Mouse (Mus musculus): Measurements from ENCODE around the gene Ubp1. TPM values are rescaled to one million over a fixed set of nuclear protein-coding genes. Genes with fewer than 3 reads are reported as not detected.

The Ubp1 gene
- total and polyA plus RNA-seq, 3 experiments, result 42.0 to 73.4 (median 51.1) TPM

- DNase-seq (ENCODE audit: extremely low read depth), result no peak
- in situ Hi-C loops (cut with MboI; ENCODE audit: low pct_ligation_motif_present, low pct_unique_long_range_greater_than_20kb, low sequenced_read_pairs), result no loop called here
- H3K36me3 ChIP-seq (replicated peaks in 1 of 2; ENCODE audit: control insufficient read depth in 1 of 2, insufficient read depth in 1 of 2, low read length in 1 of 2), result peaks cover 45 to 90% of the 10 kb centered on the region in 2 experiments
- no peak overlapping the region for H3K4me2 ChIP-seq (ENCODE audit: insufficient read depth, low read depth, poor library complexity, severe bottlenecking)
- no peak overlapping the region for H3K27ac ChIP-seq (ENCODE audit: insufficient read depth, low read depth)
- no peak overlapping the region for H3K9ac ChIP-seq (ENCODE audit: insufficient read depth, low read depth)
- H3K4me3 ChIP-seq (replicated peaks in 1 of 3; ENCODE audit: low read depth in 2 of 3, low read length in 2 of 3, poor library complexity in 1 of 3), result no peak overlapping the region
- no peaks in the 10 kb centered on the region for H3K4me1 ChIP-seq (ENCODE audit: control insufficient read depth in 1 of 2, insufficient read depth in 2 of 2)
- H3K79me2 ChIP-seq (replicated peaks; ENCODE audit: control insufficient read depth, extremely low read depth, insufficient read depth, poor library complexity, severe bottlenecking), result peaks cover 5% of the 10 kb centered on the region
- no peaks in the 10 kb centered on the region for H3K9me3 ChIP-seq (replicated peaks; ENCODE audit: low read length)
- dilution Hi-C loops (cut with MboI; ENCODE audit: extremely low pct_ligation_motif_present, extremely low pct_unique_long_range_greater_than_20kb, low sequenced_read_pairs), result no loop called here
- TF ChIP-seq HCFC1 (IDR thresholded peaks at IDR 0.05; ENCODE audit: low read depth, low read length) (no peak), ZMIZ1 (IDR thresholded peaks at IDR 0.05; ENCODE audit: low read depth, low read length) (no peak), MXI1 (IDR thresholded peaks at IDR 0.05; ENCODE audit: low read depth, low read length) (no peak), USF1 (IDR thresholded peaks at IDR 0.05; ENCODE audit: low read depth, low read length) (no peak), MEF2A (IDR thresholded peaks at IDR 0.05; ENCODE audit: borderline replicate concordance, low read depth, low read length) (no peak), MAZ (IDR thresholded peaks at IDR 0.05; ENCODE audit: low read depth, low read length) (no peak)
- H3K27me3 ChIP-seq (replicated peaks), result no peaks in the 10 kb centered on the region
These were observed 27.0 kb downstream of the Ubp1 start for GRCm38 (mm10) chr9:113957777-113958176.

GRCm38 (mm10) chr9:113963718-113964117 lies 33.0 kb downstream of the Ubp1 start:
- Histone ChIP-seq H3K4me2 (ENCODE audit: insufficient read depth, low read depth, poor library complexity, severe bottlenecking) (no peak overlapping the region), H3K36me3 (replicated peaks in 1 of 2; ENCODE audit: control insufficient read depth in 1 of 2, insufficient read depth in 1 of 2, low read length in 1 of 2) (peaks cover 61 to 98% of the 10 kb centered on the region in 2 experiments), H3K4me1 (ENCODE audit: control insufficient read depth in 1 of 2, insufficient read depth in 2 of 2) (no peaks in the 10 kb centered on the region), H3K27me3 (replicated peaks) (no peaks in the 10 kb centered on the region), H3K79me2 (replicated peaks; ENCODE audit: control insufficient read depth, extremely low read depth, insufficient read depth, poor library complexity, severe bottlenecking) (0 out of 2 replicates have a peak, but pooled peaks cover 3% of the 10 kb centered on the region), H3K4me3 (replicated peaks in 1 of 3; ENCODE audit: low read depth in 2 of 3, low read length in 2 of 3, poor library complexity in 1 of 3) (no peak overlapping the region), H3K27ac (ENCODE audit: insufficient read depth, low read depth) (no peak overlapping the region), H3K9me3 (replicated peaks; ENCODE audit: low read length) (no peaks in the 10 kb centered on the region), H3K9ac (ENCODE audit: insufficient read depth, low read depth) (no peak overlapping the region)
- dilution Hi-C loops (cut with MboI; ENCODE audit: extremely low pct_ligation_motif_present, extremely low pct_unique_long_range_greater_than_20kb, low sequenced_read_pairs) (no loop called here), in situ Hi-C loops (cut with MboI; ENCODE audit: low pct_ligation_motif_present, low pct_unique_long_range_greater_than_20kb, low sequenced_read_pairs) (no loop called here)
- TF ChIP-seq POLR2A (IDR thresholded peaks at IDR 0.05; ENCODE audit: low read depth, low read length) (no peak), CTCF (conservative IDR thresholded peaks at IDR 0.05 in 1 of 2, IDR thresholded peaks at IDR 0.05 in 1 of 2; ENCODE audit: low read depth in 2 of 2, low read length in 2 of 2) (no peak), MAX (IDR thresholded peaks at IDR 0.05; ENCODE audit: low read length) (no peak)
- no peak for DNase-seq (ENCODE audit: extremely low read depth)

- H3K9me3 ChIP-seq (replicated peaks; ENCODE audit: low read length), result no peaks in the 10 kb centered on the region
- no peak overlapping the region for H3K9ac ChIP-seq (ENCODE audit: insufficient read depth, low read depth)
- H3K79me2 ChIP-seq (replicated peaks; ENCODE audit: control insufficient read depth, extremely low read depth, insufficient read depth, poor library complexity, severe bottlenecking), result 0 out of 2 replicates have a peak, but pooled peaks cover 3% of the 10 kb centered on the region
- no peak for TF ChIP-seq ZKSCAN1 (IDR thresholded peaks at IDR 0.05; ENCODE audit: borderline replicate concordance, low read depth, low read length)
- TF ChIP-seq GABPA (IDR thresholded peaks at IDR 0.05; ENCODE audit: insufficient replicate concordance, low read depth, low read length), result no peak
- TF ChIP-seq MAZ (IDR thresholded peaks at IDR 0.05; ENCODE audit: low read depth, low read length), result no peak
- TF ChIP-seq POLR2A (IDR thresholded peaks at IDR 0.05; ENCODE audit: low read depth, low read length), result no peak
- TF ChIP-seq KAT2A (IDR thresholded peaks at IDR 0.05; ENCODE audit: insufficient replicate concordance, low read length), result no peak
- H3K36me3 ChIP-seq (replicated peaks in 1 of 2; ENCODE audit: control insufficient read depth in 1 of 2, insufficient read depth in 1 of 2, low read length in 1 of 2), result peaks cover 63 to 98% of the 10 kb centered on the region in 2 experiments
- H3K4me3 ChIP-seq (replicated peaks in 1 of 3; ENCODE audit: low read depth in 2 of 3, low read length in 2 of 3, poor library complexity in 1 of 3), result no peak overlapping the region
- DNase-seq (ENCODE audit: extremely low read depth), result no peak
- no peak overlapping the region for H3K27ac ChIP-seq (ENCODE audit: insufficient read depth, low read depth)
- dilution Hi-C loops (cut with MboI; ENCODE audit: extremely low pct_ligation_motif_present, extremely low pct_unique_long_range_greater_than_20kb, low sequenced_read_pairs), result no loop called here
- no peaks in the 10 kb centered on the region for H3K4me1 ChIP-seq (ENCODE audit: control insufficient read depth in 1 of 2, insufficient read depth in 2 of 2)
- in situ Hi-C loops (cut with MboI; ENCODE audit: low pct_ligation_motif_present, low pct_unique_long_range_greater_than_20kb, low sequenced_read_pairs), result no loop called here
- H3K4me2 ChIP-seq (ENCODE audit: insufficient read depth, low read depth, poor library complexity, severe bottlenecking), result no peak overlapping the region
- no peaks in the 10 kb centered on the region for H3K27me3 ChIP-seq (replicated peaks)
These were observed 33.7 kb downstream of the Ubp1 start for GRCm38 (mm10) chr9:113964415-113964814.

Data from CH12.LX (cell line).